Mouse (Mus musculus): ENCODE data around the gene Mrps31.

- TF ChIP-seq CTCF (IDR thresholded peaks at IDR 0.05; ENCODE audit: low read depth, low read length), result no peak
- TF ChIP-seq POLR2A (IDR thresholded peaks at IDR 0.05; ENCODE audit: borderline replicate concordance, low read depth, low read length), result no peak
These were observed 5.4 kb upstream of the Mrps31 start for GRCm38 (mm10) chr8:22405733-22406132.

Data from bone marrow macrophage, adult 2 months (primary cell).